Mouse (Mus musculus) lung, embryonic 14.5 days (tissue): ENCODE measurements at regions not wholly inside any gene's neighbourhood (a gene's known extent, or its start where the extent isn't known, plus 50 kb on each side); places are given as distances from the start of the nearest gene placed in this dataset.

Source experiments
- ATAC-seq: fragments of 200-750 bp; cut with Nextera tagmentation; 2 replicates; pipeline ENCODE4 v1.8.0; 2017; ENCODE audit warnings: mild to moderate bottlenecking, moderate TSS enrichment, moderate library complexity; ENCODE audit not compliant: insufficient read depth
- DNase-seq: peaks from one replicate; pipeline ENCODE4 v3.0.0-alpha.2; 2015
- H3K27ac ChIP-seq: fragments of 300-500 bp; sonication (generic); 2 replicates; pipeline ENCODE4 v1.5.1; 2014; ENCODE audit warnings: low read depth, mild to moderate bottlenecking, moderate library complexity
- H3K27me3 ChIP-seq: fragments of 300-500 bp; sonication (generic); 2 replicates; pipeline ENCODE4 v1.6.1; 2014; ENCODE audit warnings: low read length, control low read depth; ENCODE audit not compliant: insufficient read depth
- H3K36me3 ChIP-seq: fragments of 300-500 bp; sonication (generic); 2 replicates; pipeline ENCODE4 v1.6.1; 2014; ENCODE audit warnings: control low read depth; ENCODE audit not compliant: insufficient read depth
- H3K4me1 ChIP-seq: fragments of 300-500 bp; sonication (generic); 2 replicates; pipeline ENCODE4 v1.6.1; 2014; ENCODE audit warnings: antibody characterized with exemption, control low read depth; ENCODE audit not compliant: insufficient read depth
- H3K4me2 ChIP-seq: fragments of 300-500 bp; sonication (generic); 2 replicates; pipeline ENCODE4 v1.6.1; 2014; ENCODE audit warnings: mild to moderate bottlenecking
- H3K4me3 ChIP-seq: fragments of 300-500 bp; sonication (generic); 2 replicates; pipeline ENCODE4 v1.5.1; 2014; ENCODE audit warnings: low read depth, low read length
- H3K9ac ChIP-seq: fragments of 300-500 bp; sonication (generic); 2 replicates; pipeline ENCODE4 v1.6.1; 2014
- H3K9me3 ChIP-seq: fragments of 300-500 bp; sonication (generic); 2 replicates; pipeline ENCODE4 v1.6.1; 2016; ENCODE audit warnings: low read depth, low read length, control low read depth
- CTCF ChIP-seq: IDR thresholded peaks from 2 replicates; pipeline ENCODE4 v1.5.1; 2016; ENCODE audit warnings: antibody characterized with exemption, low read depth
- WGBS: fragments of 180-500 bp; shearing (Covaris S2); extraction: QIAGEN DNeasy Blood & Tissue Kit; methylation state at CpG from one replicate; pipeline ENCODE4 v1.1.7; 2014; 5-methylcytosine and 5-hydroxymethylcytosine counted together

GRCm38 (mm10) chr4:29604322-29604721 is 791.4 kb downstream of the Epha7 start:
- WGBS = 82% methylated on average over 2 of the region's 2 CpGs
- no peak for TF ChIP-seq CTCF
- no peak for DNase-seq

GRCm38 (mm10) chr4:29617910-29618309 is 805.0 kb downstream of the Epha7 start:
- no peaks in the 10 kb centered on the region for H3K9me3 ChIP-seq
- no peaks in the 10 kb centered on the region for H3K4me1 ChIP-seq
- 71% methylated on average over 3 of the region's 3 CpGs for WGBS
- no peak overlapping the region for H3K4me2 ChIP-seq
- H3K4me3 ChIP-seq = no peak overlapping the region
- no peaks in the 10 kb centered on the region for H3K36me3 ChIP-seq
- H3K27ac ChIP-seq = no peak overlapping the region
- ATAC-seq (no peak), DNase-seq (no peak)
- H3K9ac ChIP-seq = no peak overlapping the region
- no peaks in the 10 kb centered on the region for H3K27me3 ChIP-seq
- TF ChIP-seq CTCF = no peak

More at GRCm38 (mm10) chr4:29604322-29604721, 791.4 kb downstream of the Epha7 start:
- Histone ChIP-seq H3K36me3 (no peaks in the 10 kb centered on the region), H3K4me2 (no peak overlapping the region), H3K9ac (no peak overlapping the region), H3K27me3 (no peaks in the 10 kb centered on the region), H3K4me3 (no peak overlapping the region), H3K4me1 (no peaks in the 10 kb centered on the region), H3K27ac (no peak overlapping the region), H3K9me3 (no peaks in the 10 kb centered on the region)
- ATAC-seq = no peak

GRCm38 (mm10) chr4:29644839-29645565 is 832.1 kb downstream of the Epha7 start:
- ATAC-seq (no peak), DNase-seq (peak; percentile 19)
- TF ChIP-seq CTCF = no peak
- H3K36me3 ChIP-seq = no peaks in the 10 kb centered on the region
- H3K4me1 ChIP-seq = no peaks in the 10 kb centered on the region
- no peak overlapping the region for H3K4me2 ChIP-seq
- H3K27ac ChIP-seq = no peak overlapping the region
- WGBS = 65% methylated on average over 2 of the region's 2 CpGs
- H3K9me3 ChIP-seq = no peaks in the 10 kb centered on the region
- no peaks in the 10 kb centered on the region for H3K27me3 ChIP-seq
- no peak overlapping the region for H3K4me3 ChIP-seq
- H3K9ac ChIP-seq = no peak overlapping the region

GRCm38 (mm10) chr4:29653951-29654350 is 841.0 kb downstream of the Epha7 start:
- DNase-seq = no peak
- 67% methylated on average over 2 of the region's 2 CpGs for WGBS
- no peaks in the 10 kb centered on the region for H3K36me3 ChIP-seq
- no peaks in the 10 kb centered on the region for H3K9me3 ChIP-seq
- no peak overlapping the region for H3K9ac ChIP-seq
- H3K4me3 ChIP-seq = no peak overlapping the region
- no peak for ATAC-seq
- H3K4me2 ChIP-seq = no peak overlapping the region
- no peaks in the 10 kb centered on the region for H3K4me1 ChIP-seq
- no peak for TF ChIP-seq CTCF
- H3K27ac ChIP-seq = no peak overlapping the region
- no peaks in the 10 kb centered on the region for H3K27me3 ChIP-seq

- no peaks in the 10 kb centered on the region for H3K9me3 ChIP-seq
- no peak overlapping the region for H3K27ac ChIP-seq
- H3K4me1 ChIP-seq = no peaks in the 10 kb centered on the region
- no peaks in the 10 kb centered on the region for H3K36me3 ChIP-seq
- WGBS = 37% methylated on average over 1 of the region's 1 CpGs
- no peak overlapping the region for H3K4me2 ChIP-seq
- no peak overlapping the region for H3K4me3 ChIP-seq
- peak; percentile 85 for ATAC-seq
- TF ChIP-seq CTCF = no peak
- no peak overlapping the region for H3K9ac ChIP-seq
- no peaks in the 10 kb centered on the region for H3K27me3 ChIP-seq
- peak; percentile 66 for DNase-seq
Observed at GRCm38 (mm10) chr4:29655606-29656005, 842.7 kb downstream of the Epha7 start.

GRCm38 (mm10) chr4:29661140-29662108 is 848.5 kb downstream of the Epha7 start:
- Histone ChIP-seq H3K27me3 (no peaks in the 10 kb centered on the region), H3K4me1 (no peaks in the 10 kb centered on the region), H3K4me2 (no peak overlapping the region), H3K36me3 (no peaks in the 10 kb centered on the region), H3K27ac (no peak overlapping the region), H3K9me3 (no peaks in the 10 kb centered on the region), H3K4me3 (no peak overlapping the region), H3K9ac (no peak overlapping the region)
- WGBS = 48% methylated on average over 6 of the region's 6 CpGs
- no peak for TF ChIP-seq CTCF
- DNase-seq (peak; percentile 3), ATAC-seq (no peak)

- H3K4me2 ChIP-seq = no peak overlapping the region
Observed at GRCm38 (mm10) chr4:29665561-29665960, 852.6 kb downstream of the Epha7 start.

More at GRCm38 (mm10) chr4:29665561-29665960, 852.6 kb downstream of the Epha7 start:
- DNase-seq (no peak), ATAC-seq (no peak)
- Histone ChIP-seq H3K4me1 (no peaks in the 10 kb centered on the region), H3K9me3 (no peaks in the 10 kb centered on the region), H3K27me3 (no peaks in the 10 kb centered on the region), H3K9ac (no peak overlapping the region), H3K36me3 (no peaks in the 10 kb centered on the region), H3K27ac (no peak overlapping the region), H3K4me3 (no peak overlapping the region)
- 76% methylated on average over 8 of the region's 8 CpGs for WGBS
- TF ChIP-seq CTCF = no peak
